Mouse (Mus musculus) lung, embryonic 14.5 days (tissue): Measurements from ENCODE around the gene Riok2. TPM values are rescaled to one million over a fixed set of nuclear protein-coding genes. Genes with fewer than 3 reads are reported as not detected.

Source experiments
- ATAC-seq: fragments of 200-750 bp; cut with Nextera tagmentation; 2 replicates; pipeline ENCODE4 v1.8.0; 2017; ENCODE audit warnings: mild to moderate bottlenecking, moderate TSS enrichment, moderate library complexity; ENCODE audit not compliant: insufficient read depth
- DNase-seq: peaks from one replicate; pipeline ENCODE4 v3.0.0-alpha.2; 2015
- H3K27ac ChIP-seq: fragments of 300-500 bp; sonication (generic); 2 replicates; pipeline ENCODE4 v1.5.1; 2014; ENCODE audit warnings: low read depth, mild to moderate bottlenecking, moderate library complexity
- H3K27me3 ChIP-seq: fragments of 300-500 bp; sonication (generic); 2 replicates; pipeline ENCODE4 v1.6.1; 2014; ENCODE audit warnings: low read length, control low read depth; ENCODE audit not compliant: insufficient read depth
- H3K36me3 ChIP-seq: fragments of 300-500 bp; sonication (generic); 2 replicates; pipeline ENCODE4 v1.6.1; 2014; ENCODE audit warnings: control low read depth; ENCODE audit not compliant: insufficient read depth
- H3K4me1 ChIP-seq: fragments of 300-500 bp; sonication (generic); 2 replicates; pipeline ENCODE4 v1.6.1; 2014; ENCODE audit warnings: antibody characterized with exemption, control low read depth; ENCODE audit not compliant: insufficient read depth
- H3K4me2 ChIP-seq: fragments of 300-500 bp; sonication (generic); 2 replicates; pipeline ENCODE4 v1.6.1; 2014; ENCODE audit warnings: mild to moderate bottlenecking
- H3K4me3 ChIP-seq: fragments of 300-500 bp; sonication (generic); 2 replicates; pipeline ENCODE4 v1.5.1; 2014; ENCODE audit warnings: low read depth, low read length
- H3K9ac ChIP-seq: fragments of 300-500 bp; sonication (generic); 2 replicates; pipeline ENCODE4 v1.6.1; 2014
- H3K9me3 ChIP-seq: fragments of 300-500 bp; sonication (generic); 2 replicates; pipeline ENCODE4 v1.6.1; 2016; ENCODE audit warnings: low read depth, low read length, control low read depth
- CTCF ChIP-seq: IDR thresholded peaks from 2 replicates; pipeline ENCODE4 v1.5.1; 2016; ENCODE audit warnings: antibody characterized with exemption, low read depth
- WGBS: fragments of 180-500 bp; shearing (Covaris S2); extraction: QIAGEN DNeasy Blood & Tissue Kit; methylation state at CpG from one replicate; pipeline ENCODE4 v1.1.7; 2014; 5-methylcytosine and 5-hydroxymethylcytosine counted together
- polyA plus RNA-seq: library from polyadenylated mRNA; unstranded; fragments of >200 nt; fragmentation: Nextera tagmentation; extraction: Ambion mirVana; gene quantifications from 2 replicates; pipeline ENCODE4 v1.2.1, GENCODE M21; 2014

Riok2 gene
- polyA plus RNA-seq, 1 experiment from 2014 or later = 26.8 TPM

DNA sequence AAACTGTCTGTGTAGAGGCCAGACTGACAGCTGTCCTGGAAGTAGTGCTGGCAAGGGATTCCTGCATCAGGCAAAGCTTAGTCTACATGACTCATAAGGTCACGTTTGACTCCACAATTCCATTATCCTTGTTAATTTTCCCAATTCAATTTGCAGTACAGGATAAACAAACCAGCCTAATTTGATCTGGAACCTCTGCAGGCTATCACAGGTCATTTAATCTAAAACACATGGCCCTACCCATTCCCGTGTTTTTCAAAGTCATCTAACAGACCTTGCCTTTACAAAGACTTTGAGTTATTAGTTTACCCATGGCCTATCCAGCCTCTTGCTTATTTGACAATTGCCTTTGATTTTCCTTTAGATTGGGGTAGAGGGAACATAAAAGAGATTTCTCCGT is 51.8 kb downstream of the Riok2 start:
- no peak for DNase-seq

DNA sequence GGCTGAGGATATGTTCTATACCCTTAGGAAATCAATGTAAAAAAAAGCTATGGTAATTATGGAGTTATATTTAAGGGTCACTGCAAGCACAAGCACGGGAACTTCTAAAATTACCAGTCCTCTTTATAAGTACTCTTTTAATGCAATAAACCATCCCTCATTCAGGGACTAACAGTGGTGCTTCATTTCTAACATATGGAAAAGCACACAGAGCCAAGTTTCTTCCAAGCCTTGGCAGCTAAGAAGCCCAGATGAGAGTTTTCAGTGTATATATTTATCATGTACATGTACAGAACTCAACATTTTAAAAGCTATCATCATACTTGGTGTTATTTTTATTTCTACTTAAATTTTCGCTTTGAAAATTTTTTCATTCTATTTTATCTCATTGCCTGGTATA is 54.8 kb downstream of the Riok2 start:
- DNase-seq (no peak), ATAC-seq (no peak)
- no peak overlapping the region for H3K4me3 ChIP-seq
- H3K27me3 ChIP-seq = no peaks in the 10 kb centered on the region
- H3K4me2 ChIP-seq = no peak overlapping the region
- no peak overlapping the region for H3K9ac ChIP-seq
- no peaks in the 10 kb centered on the region for H3K36me3 ChIP-seq
- H3K27ac ChIP-seq = no peak overlapping the region
- no peaks in the 10 kb centered on the region for H3K9me3 ChIP-seq
- TF ChIP-seq CTCF = no peak
- H3K4me1 ChIP-seq = no peaks in the 10 kb centered on the region
- WGBS = 74% methylated on average over 2 of the region's 2 CpGs

More for the DNA sequence above, 51.8 kb downstream of the Riok2 start:
- Histone ChIP-seq H3K4me2 (no peak overlapping the region), H3K27me3 (no peaks in the 10 kb centered on the region), H3K36me3 (no peaks in the 10 kb centered on the region), H3K27ac (no peak overlapping the region), H3K9me3 (no peaks in the 10 kb centered on the region), H3K9ac (no peak overlapping the region), H3K4me1 (no peaks in the 10 kb centered on the region), H3K4me3 (no peak overlapping the region)
- TF ChIP-seq CTCF = no peak
- 38% methylated on average over 3 of the region's 3 CpGs for WGBS
- ATAC-seq = no peak

DNA sequence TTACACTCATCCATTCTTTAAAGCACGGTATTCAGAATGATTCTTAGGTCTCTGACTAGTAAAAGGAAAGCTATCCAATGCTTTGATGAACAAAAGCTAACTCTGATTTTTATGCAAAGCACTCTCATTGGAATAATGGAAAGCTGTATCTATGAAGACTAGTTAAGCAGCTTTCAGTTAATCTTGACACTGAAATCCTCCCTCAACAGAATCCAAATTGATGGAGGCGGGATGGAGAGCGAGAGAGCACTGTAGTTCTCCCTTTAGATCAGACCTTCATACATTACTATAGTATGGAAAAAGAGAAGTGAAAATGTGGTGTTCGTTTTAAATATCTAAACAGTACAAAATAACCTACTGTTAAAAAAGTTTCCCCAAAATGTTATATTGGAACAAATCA is 59.6 kb downstream of the Riok2 start:
- WGBS = 74% methylated on average over 4 of the region's 4 CpGs
- no peak for ATAC-seq

DNA sequence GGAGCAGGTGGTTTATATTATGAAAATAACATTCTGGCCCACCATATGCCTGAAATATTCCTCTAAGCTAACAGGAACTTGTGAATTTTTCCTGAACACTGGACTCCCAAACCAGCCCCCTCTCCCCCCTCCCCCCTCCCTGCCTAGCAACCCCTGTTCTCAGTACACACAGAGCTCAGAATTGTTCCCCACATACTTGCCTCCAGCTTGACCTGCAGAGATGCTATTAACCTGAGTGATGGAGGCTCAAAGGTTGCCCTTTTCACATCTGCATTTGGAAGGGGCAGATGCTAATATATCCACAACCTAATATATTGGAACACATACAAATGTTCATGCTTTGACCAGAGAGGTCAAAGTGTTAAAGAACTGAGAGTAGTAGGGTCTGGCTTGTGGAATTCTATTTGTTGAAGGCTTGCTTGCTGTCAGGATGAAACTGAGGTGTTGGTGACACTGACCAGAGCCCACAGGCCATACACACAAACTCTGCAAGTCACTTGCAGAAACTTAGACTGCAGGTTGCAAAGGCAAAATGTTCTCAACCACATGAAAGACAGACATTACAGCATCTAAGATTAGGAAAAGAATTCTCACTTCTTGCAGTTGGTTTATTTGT is 64.6 kb downstream of the Riok2 start:
- H3K9me3 ChIP-seq = no peaks in the 10 kb centered on the region
- H3K27ac ChIP-seq = no peak overlapping the region
- DNase-seq (no peak), ATAC-seq (no peak)
- H3K4me1 ChIP-seq = no peaks in the 10 kb centered on the region
- H3K4me2 ChIP-seq = no peak overlapping the region
- no peak overlapping the region for H3K9ac ChIP-seq
- H3K36me3 ChIP-seq = no peaks in the 10 kb centered on the region
- H3K4me3 ChIP-seq = no peak overlapping the region
- no peak for TF ChIP-seq CTCF
- no peaks in the 10 kb centered on the region for H3K27me3 ChIP-seq

More for the DNA sequence above, 59.6 kb downstream of the Riok2 start:
- Histone ChIP-seq H3K4me3 (no peak overlapping the region), H3K27ac (no peak overlapping the region), H3K36me3 (no peaks in the 10 kb centered on the region), H3K4me1 (no peaks in the 10 kb centered on the region), H3K9me3 (no peaks in the 10 kb centered on the region), H3K27me3 (no peaks in the 10 kb centered on the region), H3K9ac (no peak overlapping the region), H3K4me2 (no peak overlapping the region)
- no peak for DNase-seq
- no peak for TF ChIP-seq CTCF

DNA sequence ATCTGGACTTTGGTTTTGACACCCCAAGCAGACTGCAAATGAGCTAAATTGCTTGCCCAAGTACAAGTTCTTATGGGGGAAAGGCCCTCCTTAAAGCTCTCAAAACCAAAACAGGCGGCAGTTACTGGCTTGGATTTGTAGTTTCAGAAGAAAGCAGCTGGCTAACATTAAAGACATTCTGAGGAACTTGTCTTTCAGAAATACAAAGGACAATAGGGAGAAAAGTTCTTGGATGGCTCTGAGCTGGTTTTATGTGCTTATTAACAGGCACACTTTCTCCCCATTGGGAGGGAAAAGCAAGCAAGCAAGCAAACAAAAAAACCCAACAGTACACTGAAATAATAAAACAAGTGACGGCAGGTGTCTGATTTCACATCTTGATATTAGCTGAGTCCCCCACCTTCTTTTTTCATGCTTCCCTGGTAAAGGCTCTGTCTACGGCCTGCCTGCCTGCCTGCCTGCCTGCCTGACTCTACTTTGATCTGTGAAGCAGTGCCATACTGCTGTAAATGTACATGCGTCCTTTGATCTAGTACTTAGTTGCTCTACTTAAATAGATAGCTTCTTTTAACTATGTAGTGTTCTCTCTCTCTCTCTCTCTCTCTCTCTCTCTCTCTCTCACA is 67.9 kb downstream of the Riok2 start:
- no peak for TF ChIP-seq CTCF
- DNase-seq = no peak
- no peak for ATAC-seq

DNA sequence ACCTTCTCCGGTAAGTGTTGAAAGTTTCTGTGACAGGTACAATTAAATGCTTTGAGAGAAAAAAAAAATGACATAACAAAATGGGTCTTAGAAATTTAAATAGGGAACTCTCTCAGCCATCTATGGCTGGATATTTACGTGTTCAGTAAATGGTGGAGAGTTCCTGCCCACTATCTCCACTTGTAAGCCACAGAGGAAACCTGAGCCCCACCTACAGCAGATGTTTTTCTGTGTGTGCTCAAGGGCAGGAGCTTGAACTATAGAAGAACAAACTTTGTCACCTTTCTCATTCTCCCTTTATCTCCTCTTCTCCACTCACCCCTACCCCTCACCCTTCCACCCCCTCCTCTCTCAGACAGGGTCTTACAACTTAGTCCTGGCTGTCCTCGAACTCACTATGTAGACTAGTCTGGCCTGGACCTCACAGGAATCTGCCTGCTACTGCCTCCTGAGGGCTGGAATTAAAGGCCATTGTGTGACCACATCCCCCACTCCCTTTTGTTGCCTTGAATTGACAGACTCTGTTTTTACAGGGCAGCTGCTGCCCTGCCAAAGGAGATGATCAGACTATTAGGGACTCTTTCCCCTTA is 70.3 kb downstream of the Riok2 start:
- Histone ChIP-seq H3K4me3 (no peak overlapping the region), H3K27ac (no peak overlapping the region)
- 65% methylated on average over 3 of the region's 3 CpGs for whole genome bisulfite sequencing

More for the DNA sequence above, 67.9 kb downstream of the Riok2 start:
- Histone ChIP-seq H3K27me3 (no peaks in the 10 kb centered on the region), H3K4me2 (no peak overlapping the region), H3K4me3 (no peak overlapping the region), H3K4me1 (no peaks in the 10 kb centered on the region), H3K27ac (no peak overlapping the region), H3K9me3 (no peaks in the 10 kb centered on the region), H3K36me3 (no peaks in the 10 kb centered on the region), H3K9ac (no peak overlapping the region)
- 43% methylated on average over 4 of the region's 4 CpGs for WGBS

More for the DNA sequence above, 70.3 kb downstream of the Riok2 start:
- no peaks in the 10 kb centered on the region for H3K27me3 ChIP-seq
- H3K4me1 ChIP-seq = no peaks in the 10 kb centered on the region
- DNase-seq (no peak), ATAC-seq (no peak)
- H3K36me3 ChIP-seq = no peaks in the 10 kb centered on the region
- H3K4me2 ChIP-seq = no peak overlapping the region
- no peak overlapping the region for H3K9ac ChIP-seq
- TF ChIP-seq CTCF = no peak
- H3K9me3 ChIP-seq = no peaks in the 10 kb centered on the region

Other genes starting within 250 kb of the Riok2 start
- 0.26 and 0.60 TPM in 2 replicates for gene Lix1, start 28.4 kb downstream of the Riok2 start, polyA plus RNA-seq